8 mouse cellular contexts compared by ENCODE assay signal in the genomic region with DNA sequence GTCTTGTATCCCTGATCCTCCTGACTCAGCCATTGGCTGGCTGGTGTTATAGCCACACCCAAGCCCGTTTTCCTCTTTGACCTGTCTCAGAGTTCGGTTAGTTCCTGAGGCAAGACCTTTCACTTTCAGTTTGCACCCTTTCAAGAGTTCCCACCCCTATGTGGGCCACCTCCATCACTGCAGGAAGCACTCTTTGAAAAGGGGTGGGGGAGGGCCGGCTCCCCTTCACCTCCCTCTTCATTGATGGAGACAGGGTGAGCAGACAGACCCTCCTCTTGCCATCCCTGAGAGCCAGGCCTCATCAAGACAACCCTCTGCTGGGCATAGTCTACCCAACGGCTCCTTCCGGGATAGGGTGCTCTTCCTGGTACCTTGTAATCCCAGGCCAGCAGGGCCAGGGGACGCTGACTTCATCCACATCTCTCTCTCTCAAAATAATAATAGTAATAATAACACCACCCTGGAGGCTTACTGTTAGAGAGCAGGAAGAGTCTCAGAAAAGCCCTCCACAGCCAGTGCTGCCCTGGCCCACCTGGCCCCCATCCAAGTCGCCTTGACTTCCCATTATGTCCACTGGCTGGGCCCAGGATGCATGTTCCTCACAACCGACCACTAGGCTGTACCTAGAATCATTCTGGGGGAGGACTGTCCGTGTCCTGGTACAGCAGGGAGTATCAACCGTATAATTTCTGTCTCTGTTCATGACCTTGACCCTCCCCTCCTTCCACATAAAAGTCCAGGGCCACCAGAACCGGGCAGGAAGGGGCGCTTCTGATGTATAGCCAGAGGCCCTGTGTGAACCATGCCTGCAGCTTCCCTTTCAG. TPM values are rescaled to one million over a fixed set of nuclear protein-coding genes. Genes with fewer than 3 reads are reported as not detected.
DNase-seq lines count a peak whose midpoint lies in the region; ATAC-seq and TF ChIP-seq lines count a peak whose summit lies in the region.

No protein-coding gene starts in this region.

- H3K36me3 ChIP-seq in MEL (ENCODE audit: control insufficient read depth in 1 of 2, insufficient read depth in 2 of 2, low read length in 2 of 2) = peaks cover 2 to 17% of the 10 kb centered on the region in 2 experiments; a peak in 3 of 4 replicates
- H3K36me3 ChIP-seq in embryonic facial prominence, embryonic 13.5 days = peaks cover 35% of the 10 kb centered on the region
- peaks cover 38% of the 10 kb centered on the region for H3K36me3 ChIP-seq in limb, embryonic 10.5 days
- peaks cover 34% of the 10 kb centered on the region for H3K36me3 ChIP-seq in midbrain, embryonic 12.5 days

- 36% methylated on average over 12 of the region's 12 CpGs for WGBS in embryonic facial prominence, embryonic 13.5 days
- 31% methylated on average over 12 of the region's 12 CpGs for WGBS in limb, embryonic 10.5 days
- 49% methylated on average over 12 of the region's 12 CpGs for WGBS in midbrain, embryonic 12.5 days

- peak overlapping the region; percentile 94 for H3K4me3 ChIP-seq in gastrocnemius, adult 2 months
- peak overlapping the region; percentile 81 to 92 for H3K4me3 ChIP-seq in MEL (ENCODE audit: control insufficient read depth in 1 of 2, insufficient read depth in 1 of 2, low read depth in 2 of 2, low read length in 2 of 2)
- H3K4me3 ChIP-seq in embryonic facial prominence, embryonic 13.5 days = peak overlapping the region; percentile 77
- peak overlapping the region; percentile 72 for H3K4me3 ChIP-seq in limb, embryonic 10.5 days
- peak overlapping the region; percentile 68 for H3K4me3 ChIP-seq in midbrain, embryonic 12.5 days

- no peaks in the 10 kb centered on the region for H3K9me3 ChIP-seq in MEL (replicated peaks; ENCODE audit: insufficient read depth, low read length)
- no peaks in the 10 kb centered on the region for H3K9me3 ChIP-seq in embryonic facial prominence, embryonic 13.5 days
- H3K9me3 ChIP-seq in limb, embryonic 10.5 days (replicated peaks) = no peaks in the 10 kb centered on the region
- no peaks in the 10 kb centered on the region for H3K9me3 ChIP-seq in midbrain, embryonic 12.5 days

- no peak for TF ChIP-seq EP300 in MEL (IDR thresholded peaks at IDR 0.05; ENCODE audit: low read depth in 1 of 2, low read length in 2 of 2)

- peak in 1 of 2 experiments; percentile 44; a peak in 2 of 4 replicates for TF ChIP-seq POLR2A in MEL (IDR thresholded peaks at IDR 0.05; ENCODE audit: control insufficient read depth in 1 of 2, insufficient read depth in 1 of 2, low read depth in 1 of 2, low read length in 2 of 2, poor library complexity in 1 of 2)

- no peaks in the 10 kb centered on the region for H3K27me3 ChIP-seq in MEL (ENCODE audit: control insufficient read depth in 1 of 2, insufficient read depth in 2 of 2, low read length in 2 of 2)
- H3K27me3 ChIP-seq in embryonic facial prominence, embryonic 13.5 days = no peaks in the 10 kb centered on the region
- no peaks in the 10 kb centered on the region for H3K27me3 ChIP-seq in limb, embryonic 10.5 days (ENCODE audit: low read depth, poor library complexity, severe bottlenecking)
- no peaks in the 10 kb centered on the region; the same call in 1 of the 2 replicates for H3K27me3 ChIP-seq in midbrain, embryonic 12.5 days

- H3K79me2 ChIP-seq in MEL (ENCODE audit: control insufficient read depth, insufficient read depth, low read length, poor library complexity) = peaks cover 20% of the 10 kb centered on the region

- H3K27ac ChIP-seq in gastrocnemius, adult 2 months = peak overlapping the region; percentile 90
- peak overlapping the region; percentile 59 for H3K27ac ChIP-seq in MEL (ENCODE audit: control insufficient read depth, low read depth, low read length)
- peak overlapping the region; percentile 83 for H3K27ac ChIP-seq in embryonic facial prominence, embryonic 13.5 days
- peak overlapping the region; percentile 94 for H3K27ac ChIP-seq in limb, embryonic 10.5 days
- H3K27ac ChIP-seq in midbrain, embryonic 12.5 days (replicated peaks) = peak overlapping the region; percentile 69; the same call in 1 of the 2 replicates

- H3K9ac ChIP-seq in MEL (ENCODE audit: control insufficient read depth, low read depth, low read length, poor library complexity, severe bottlenecking) = peak overlapping the region; percentile 90
- peak overlapping the region; percentile 97 for H3K9ac ChIP-seq in embryonic facial prominence, embryonic 13.5 days
- H3K9ac ChIP-seq in midbrain, embryonic 12.5 days (replicated peaks) = peak overlapping the region; percentile 93

- H3K4me2 ChIP-seq in embryonic facial prominence, embryonic 13.5 days = peak overlapping the region; percentile 89
- peak overlapping the region; percentile 63 for H3K4me2 ChIP-seq in midbrain, embryonic 12.5 days (replicated peaks)

- intact Hi-C loops in gastrocnemius, adult 2 months (cut with DNase I) = loop anchor here (5.0 kb wide), 2 partner anchors 95 to 160 kb away; partner anchors contain the start of gene Phf1
- intact Hi-C loops in gastrocnemius, postnatal 36 days (cut with DNase I) = no loop called here
- intact Hi-C loops in heart, postnatal 36 days (cut with DNase I) = loop anchor here (5.0 kb wide), 2 partner anchors 95 to 110 kb away; partner anchors contain the start of genes Kifc5b and Phf1

- ATAC-seq in embryonic facial prominence, embryonic 13.5 days (ENCODE audit: insufficient number of reproducible peaks, insufficient read depth, low FRiP score, low TSS enrichment, low read depth) = no peak
- ATAC-seq in midbrain, embryonic 12.5 days (ENCODE audit: low FRiP score, low read depth) = peak; percentile 58

- TF ChIP-seq CTCF in gastrocnemius, adult 2 months (IDR thresholded peaks at IDR 0.05) = no peak
- TF ChIP-seq CTCF in MEL (IDR thresholded peaks at IDR 0.05 in 2 of 3, conservative IDR thresholded peaks at IDR 0.05 in 1 of 3; ENCODE audit: control insufficient read depth in 1 of 3, insufficient read depth in 1 of 3, low read depth in 2 of 3, low read length in 3 of 3, poor library complexity in 1 of 3, severe bottlenecking in 1 of 3) = no peak

- DNase-seq in gastrocnemius, adult 2 months = peak; percentile 55
- DNase-seq in gastrocnemius, postnatal 36 days = no peak
- peak; percentile 79 for DNase-seq in MEL (ENCODE audit: low read depth, low spot score)
- peak; percentile 56 to 57 for DNase-seq in heart, postnatal 36 days
- DNase-seq in limb, embryonic 10.5 days (ENCODE audit: low spot score) = no peak
- peak; percentile 75 for DNase-seq in thymus, postnatal 14 days

- TF ChIP-seq RAD21 in MEL (IDR thresholded peaks at IDR 0.05; ENCODE audit: low read depth, low read length) = no peak

- peaks cover 7 to 21% of the 10 kb centered on the region in 2 experiments for H3K4me1 ChIP-seq in MEL (ENCODE audit: control insufficient read depth in 1 of 2, insufficient read depth in 2 of 2, low read length in 2 of 2)
- peaks cover 17% of the 10 kb centered on the region for H3K4me1 ChIP-seq in embryonic facial prominence, embryonic 13.5 days
- H3K4me1 ChIP-seq in limb, embryonic 10.5 days = peaks cover 26% of the 10 kb centered on the region
- H3K4me1 ChIP-seq in midbrain, embryonic 12.5 days = peaks cover 18% of the 10 kb centered on the region

TF ChIP-seq in MEL, 35 proteins besides CTCF, POLR2A, EP300 and RAD21 (continues in another document):
- TF ChIP-seq RCOR1 (IDR thresholded peaks at IDR 0.05; ENCODE audit: low read depth, low read length) (no peak), HCFC1 (IDR thresholded peaks at IDR 0.05; ENCODE audit: low read depth, low read length) (peak; percentile 7; the same call in 1 of the 2 replicates), NELFE (IDR thresholded peaks at IDR 0.05; ENCODE audit: low read depth, low read length) (0 out of 2 replicates have a peak, but pooled peaks have one; percentile 30), TBP (IDR thresholded peaks at IDR 0.05; ENCODE audit: low read depth, low read length) (peak; percentile 53; the same call in 1 of the 2 replicates), ETS1 (IDR thresholded peaks at IDR 0.05; ENCODE audit: low read depth, low read length) (peak; percentile 67), MYC (IDR thresholded peaks at IDR 0.05; ENCODE audit: low read depth, low read length) (no peak), ELF1 (IDR thresholded peaks at IDR 0.05; ENCODE audit: low read depth, low read length) (peak; percentile 48)

RNA-seq across cellular contexts. Expression of gene Bak1, which starts 1.1 kb away (rescaled TPM):
- 10 to 100 TPM; 15.5 to 20.1 TPM for total RNA-seq in gastrocnemius, adult 2 months (2021)
- 10 to 100 TPM; 20.9 to 21.4 TPM for total RNA-seq in gastrocnemius, postnatal 36 days (2021)
- total RNA-seq in MEL (2012; rRNA removed) = 66.8 and 75.4 TPM in 2 replicates
- 100 to 1,000 TPM in 1 of 2 experiments, not detected in 1; 150 TPM for polyA plus RNA-seq in MEL (2012; ENCODE audit: insufficient read depth in 1 of 2, insufficient read length in 2 of 2, low read depth in 1 of 2, low replicate concordance in 2 of 2, missing spikeins in 1 of 2)
- 4.6 and 5.7 TPM in 2 replicates for polyA plus RNA-seq in embryonic facial prominence, embryonic 13.5 days (2015; fragmentation: Nextera tagmentation; extraction: Ambion mirVana)
- total RNA-seq in heart, postnatal 36 days (2021) = 10 to 100 TPM; 20.0 to 21.2 TPM
- 3.7 and 4.6 TPM in 2 replicates for polyA plus RNA-seq in limb, embryonic 10.5 days (2016; fragmentation: Nextera tagmentation; extraction: Ambion mirVana)
- polyA plus RNA-seq in midbrain, embryonic 12.5 days (2016; fragmentation: Nextera tagmentation; extraction: Ambion mirVana) = 3.4 and 3.5 TPM in 2 replicates

RNA-seq across cellular contexts. Expression of gene Itpr3, which starts 29.4 kb away (rescaled TPM):
- total RNA-seq in gastrocnemius, adult 2 months (2021) = 1 to 10 TPM; 1.9 to 2.1 TPM
- total RNA-seq in gastrocnemius, postnatal 36 days (2021) = 1 to 10 TPM; 1.8 to 2.2 TPM
- 7.3 and 9.7 TPM in 2 replicates for total RNA-seq in MEL (2012; rRNA removed)
- 10 to 100 TPM in 1 of 2 experiments, not detected in 1; 11.4 TPM for polyA plus RNA-seq in MEL (2012; ENCODE audit: insufficient read depth in 1 of 2, insufficient read length in 2 of 2, low read depth in 1 of 2, low replicate concordance in 2 of 2, missing spikeins in 1 of 2)
- 3.8 and 4.0 TPM in 2 replicates for polyA plus RNA-seq in embryonic facial prominence, embryonic 13.5 days (2015; fragmentation: Nextera tagmentation; extraction: Ambion mirVana)
- total RNA-seq in heart, postnatal 36 days (2021) = 1 to 10 TPM; 5.3 to 6.7 TPM
- 4.3 and 4.8 TPM in 2 replicates for polyA plus RNA-seq in limb, embryonic 10.5 days (2016; fragmentation: Nextera tagmentation; extraction: Ambion mirVana)
- polyA plus RNA-seq in midbrain, embryonic 12.5 days (2016; fragmentation: Nextera tagmentation; extraction: Ambion mirVana) = 1.4 and 2.2 TPM in 2 replicates

RNA-seq across cellular contexts. Expression of gene Zbtb9, which starts 54.7 kb away (rescaled TPM):
- under 1 TPM; 0.17 to 0.41 TPM for total RNA-seq in gastrocnemius, adult 2 months (2021)
- total RNA-seq in gastrocnemius, postnatal 36 days (2021) = under 1 TPM in 1 of 2 experiments, not detected in 1; 0.94 TPM
- total RNA-seq in MEL (2012; rRNA removed) = 10.9 and 13.4 TPM in 2 replicates
- polyA plus RNA-seq in MEL (2012; ENCODE audit: insufficient read depth in 1 of 2, insufficient read length in 2 of 2, low read depth in 1 of 2, low replicate concordance in 2 of 2, missing spikeins in 1 of 2) = 10 to 100 TPM in 1 of 2 experiments, not detected in 1; 10.7 TPM
- 16.0 and 16.1 TPM in 2 replicates for polyA plus RNA-seq in embryonic facial prominence, embryonic 13.5 days (2015; fragmentation: Nextera tagmentation; extraction: Ambion mirVana)
- 1 to 10 TPM; 2.1 to 2.6 TPM for total RNA-seq in heart, postnatal 36 days (2021)
- polyA plus RNA-seq in limb, embryonic 10.5 days (2016; fragmentation: Nextera tagmentation; extraction: Ambion mirVana) = 20.6 and 22.0 TPM in 2 replicates
- 18.5 and 19.9 TPM in 2 replicates for polyA plus RNA-seq in midbrain, embryonic 12.5 days (2016; fragmentation: Nextera tagmentation; extraction: Ambion mirVana)

Comparison
In these comparisons a context has a peak if more than half of its experiments do, and no peak if none do; other contexts are left out.
1. DNase-seq: peak in gastrocnemius, adult 2 months (single experiment), MEL (single experiment), heart, postnatal 36 days (2 of 2) and thymus, postnatal 14 days (single experiment); none in gastrocnemius, postnatal 36 days (0 of 2) and limb, embryonic 10.5 days (single experiment).
2. Peak in every context shown above with its lines, with median percentiles within 50 percentile points of each other: H3K27ac ChIP-seq, H3K4me3 ChIP-seq and H3K9ac ChIP-seq.